Mouse (Mus musculus) 3T3-L1 (cell line): ENCODE results near the gene Pkd2.

Experiments used
- DNase-seq: peaks from one replicate; pipeline ENCODE4 v3.0.0-alpha.2; 2015; ENCODE audit warnings: low read depth, low spot score

Pkd2 gene

GRCm38 (mm10) chr5:104465731-104466130, 6.5 kb downstream of the Pkd2 start:
- peak; percentile 56 for DNase-seq

GRCm38 (mm10) chr5:104466816-104467215, 7.6 kb downstream of the Pkd2 start:
- no peak for DNase-seq

GRCm38 (mm10) chr5:104468586-104468985, 9.3 kb downstream of the Pkd2 start:
- DNase-seq = no peak

- DNase-seq = peak; percentile 40
These were observed 11.7 kb downstream of the Pkd2 start for GRCm38 (mm10) chr5:104470981-104471391.

- DNase-seq = peak; percentile 50
These were observed 13.1 kb downstream of the Pkd2 start for GRCm38 (mm10) chr5:104472371-104472770.

GRCm38 (mm10) chr5:104480367-104480766, 21.1 kb downstream of the Pkd2 start:
- no peak for DNase-seq

GRCm38 (mm10) chr5:104482856-104483255, 23.6 kb downstream of the Pkd2 start:
- no peak for DNase-seq

GRCm38 (mm10) chr5:104491561-104491960, 32.3 kb downstream of the Pkd2 start:
- DNase-seq = no peak

- DNase-seq = no peak
These were observed 45.6 kb downstream of the Pkd2 start for GRCm38 (mm10) chr5:104504883-104505282.

- no peak for DNase-seq
These were observed 48.6 kb downstream of the Pkd2 start for GRCm38 (mm10) chr5:104507829-104508194.

- DNase-seq = peak; percentile 80
These were observed 49.1 kb downstream of the Pkd2 start, which contains the start of gene BC005561 for GRCm38 (mm10) chr5:104508195-104508891. TSS of gene BC005561 (plus strand) at chr5:104508352.

- DNase-seq = no peak
These were observed 52.0 kb downstream of the Pkd2 start for GRCm38 (mm10) chr5:104511211-104511610.

- no peak for DNase-seq
These were observed 79.4 kb downstream of the Pkd2 start for GRCm38 (mm10) chr5:104538612-104539011.

- no peak for DNase-seq
These were observed 80.1 kb downstream of the Pkd2 start for GRCm38 (mm10) chr5:104539331-104539730.
